Mouse (Mus musculus): ENCODE results near the gene Fam110a.

Fam110a gene

GRCm38 (mm10) chr2:151925715-151926114, 54.3 kb downstream of the Fam110a start:
- no peak for DNase-seq

- no peak for DNase-seq
Observed at GRCm38 (mm10) chr2:151924276-151924675, 55.7 kb downstream of the Fam110a start.

GRCm38 (mm10) chr2:151921596-151921995, 58.4 kb downstream of the Fam110a start:
- no peak for DNase-seq

- DNase-seq = no peak
Observed at GRCm38 (mm10) chr2:151921068-151921467, 59.0 kb downstream of the Fam110a start.
